Mouse (Mus musculus): ENCODE data around the gene Best2. TPM values are rescaled to one million over a fixed set of nuclear protein-coding genes. Genes with fewer than 3 reads are reported as not detected.
A peak's percentile ranks its signal among the peaks of the same experiment; 100 is the strongest.

Best2 gene
- total and polyA plus RNA-seq, 3 experiments = not detected

DNA sequence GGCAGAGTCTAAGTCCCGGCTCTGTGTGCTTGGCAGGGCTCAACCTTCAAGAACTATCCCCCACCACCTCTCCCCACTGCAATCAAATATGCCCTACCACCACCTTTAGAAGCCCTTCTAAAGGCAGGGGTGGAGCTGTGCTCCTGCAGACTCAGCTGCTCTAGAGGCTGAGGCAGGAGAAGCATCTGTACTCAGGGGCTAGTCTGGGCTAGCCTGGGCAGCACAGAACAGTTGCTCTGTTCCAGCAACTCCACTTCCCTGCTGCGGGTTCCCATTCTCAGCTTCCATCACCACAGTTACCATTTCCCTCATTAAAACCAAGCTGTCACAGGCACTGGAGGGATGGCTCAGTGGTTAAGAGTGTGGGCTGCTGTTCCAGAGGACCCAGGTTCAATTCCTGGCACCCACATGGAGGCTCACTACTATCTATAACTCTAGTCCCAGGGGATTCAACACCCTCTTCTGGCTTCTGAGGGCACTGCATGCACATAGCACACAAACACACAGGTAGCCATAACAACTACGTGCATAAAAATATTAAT, 7.3 kb upstream of the Best2 start:
- peaks cover 2% of the 10 kb centered on the region; the same call in 1 of the 2 replicates for H3K79me2 ChIP-seq (replicated peaks; ENCODE audit: control insufficient read depth, insufficient read depth, low read length)
- H3K27me3 ChIP-seq (ENCODE audit: control insufficient read depth, insufficient read depth, low read length) = no peaks in the 10 kb centered on the region
- no peak overlapping the region for H3K4me3 ChIP-seq
- no peak for DNase-seq
- no peaks in the 10 kb centered on the region for H3K36me3 ChIP-seq (ENCODE audit: control insufficient read depth, insufficient read depth, low read length)
- 98% methylated on average over 3 of the region's 3 CpGs for WGBS
- no peak overlapping the region for H3K27ac ChIP-seq
- H3K9ac ChIP-seq (ENCODE audit: low read depth, low read length) = no peak overlapping the region
- no peak for TF ChIP-seq EP300 (IDR thresholded peaks at IDR 0.05; ENCODE audit: insufficient read depth, low read depth, low read length)
- no peak for TF ChIP-seq POLR2A (IDR thresholded peaks at IDR 0.05; ENCODE audit: insufficient read depth, low read depth, low read length)
- peak; percentile 8; the same call in 1 of the 2 replicates for TF ChIP-seq CTCF (IDR thresholded peaks at IDR 0.05)
- H3K4me1 ChIP-seq (ENCODE audit: control insufficient read depth, insufficient read depth, low read length) = peaks cover 7% of the 10 kb centered on the region
- intact Hi-C loops (cut with DNase I) = loop anchor here (10.0 kb wide), 1 partner anchor 47 kb away; the partner anchor contains the start of gene Junb

DNA sequence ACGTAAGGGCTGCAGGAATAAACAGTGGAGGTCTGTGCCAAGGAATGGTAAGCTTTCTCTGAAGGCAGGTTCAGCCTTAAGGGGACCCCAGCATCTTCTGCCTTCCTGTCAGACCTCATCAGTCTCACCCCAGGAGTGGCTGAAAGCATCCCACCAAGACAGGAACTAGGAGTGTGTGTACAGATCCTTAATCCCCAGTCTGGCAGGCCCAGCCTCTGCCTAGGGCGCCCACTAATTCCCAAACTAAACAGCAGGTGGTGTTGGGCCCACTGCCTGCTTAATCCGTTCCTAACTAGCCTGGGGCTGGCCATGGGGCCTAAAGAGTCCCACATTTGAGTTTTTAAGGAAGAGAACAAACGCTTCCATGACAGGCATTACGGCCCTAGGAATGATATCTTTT, 2.9 kb upstream of the Best2 start:
- intact Hi-C loops (cut with DNase I) = no loop called here
- WGBS = 59% methylated on average over 5 of the region's 5 CpGs
- Histone ChIP-seq H3K36me3 (ENCODE audit: control insufficient read depth, insufficient read depth, low read length) (no peaks in the 10 kb centered on the region), H3K4me1 (ENCODE audit: control insufficient read depth, insufficient read depth, low read length) (no peaks in the 10 kb centered on the region; the same call in 1 of the 2 replicates), H3K27me3 (ENCODE audit: control insufficient read depth, insufficient read depth, low read length) (peaks cover 4% of the 10 kb centered on the region), H3K79me2 (replicated peaks; ENCODE audit: control insufficient read depth, insufficient read depth, low read length) (no peaks in the 10 kb centered on the region), H3K4me3 (no peak overlapping the region), H3K9ac (ENCODE audit: low read depth, low read length) (no peak overlapping the region), H3K27ac (no peak overlapping the region)
- no peak for DNase-seq
- TF ChIP-seq EP300 (IDR thresholded peaks at IDR 0.05; ENCODE audit: insufficient read depth, low read depth, low read length) (no peak), CTCF (IDR thresholded peaks at IDR 0.05) (no peak), POLR2A (IDR thresholded peaks at IDR 0.05; ENCODE audit: insufficient read depth, low read depth, low read length) (no peak)

DNA sequence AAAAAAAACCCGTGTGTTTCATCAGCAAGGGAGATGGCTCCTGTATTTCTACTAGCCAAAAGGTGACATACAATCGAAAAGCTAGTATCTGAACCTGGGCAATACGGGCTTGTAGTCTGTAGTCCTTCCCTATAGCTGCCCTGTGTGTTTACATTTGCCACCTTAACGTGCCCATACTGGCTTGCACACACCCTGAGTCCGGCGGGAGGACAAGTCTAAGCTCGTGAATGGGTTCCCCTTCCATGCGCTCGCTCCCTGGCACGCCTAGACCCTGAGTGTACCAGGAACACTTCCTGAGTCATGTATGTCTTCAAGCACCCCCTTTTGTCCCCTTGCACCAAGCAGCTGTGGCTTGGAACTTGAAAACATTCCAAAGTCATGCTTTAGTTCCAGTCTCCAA, 2.4 kb upstream of the Best2 start:
- intact Hi-C loops (cut with DNase I) = no loop called here
- Histone ChIP-seq H3K4me3 (no peak overlapping the region), H3K27me3 (ENCODE audit: control insufficient read depth, insufficient read depth, low read length) (peaks cover 4% of the 10 kb centered on the region), H3K9ac (ENCODE audit: low read depth, low read length) (no peak overlapping the region), H3K27ac (no peak overlapping the region), H3K4me1 (ENCODE audit: control insufficient read depth, insufficient read depth, low read length) (no peaks in the 10 kb centered on the region; the same call in 1 of the 2 replicates), H3K79me2 (replicated peaks; ENCODE audit: control insufficient read depth, insufficient read depth, low read length) (no peaks in the 10 kb centered on the region), H3K36me3 (ENCODE audit: control insufficient read depth, insufficient read depth, low read length) (no peaks in the 10 kb centered on the region)
- 69% methylated on average over 10 of the region's 10 CpGs for WGBS
- no peak for DNase-seq
- TF ChIP-seq CTCF (IDR thresholded peaks at IDR 0.05) (no peak), POLR2A (IDR thresholded peaks at IDR 0.05; ENCODE audit: insufficient read depth, low read depth, low read length) (no peak), EP300 (IDR thresholded peaks at IDR 0.05; ENCODE audit: insufficient read depth, low read depth, low read length) (no peak)

DNA sequence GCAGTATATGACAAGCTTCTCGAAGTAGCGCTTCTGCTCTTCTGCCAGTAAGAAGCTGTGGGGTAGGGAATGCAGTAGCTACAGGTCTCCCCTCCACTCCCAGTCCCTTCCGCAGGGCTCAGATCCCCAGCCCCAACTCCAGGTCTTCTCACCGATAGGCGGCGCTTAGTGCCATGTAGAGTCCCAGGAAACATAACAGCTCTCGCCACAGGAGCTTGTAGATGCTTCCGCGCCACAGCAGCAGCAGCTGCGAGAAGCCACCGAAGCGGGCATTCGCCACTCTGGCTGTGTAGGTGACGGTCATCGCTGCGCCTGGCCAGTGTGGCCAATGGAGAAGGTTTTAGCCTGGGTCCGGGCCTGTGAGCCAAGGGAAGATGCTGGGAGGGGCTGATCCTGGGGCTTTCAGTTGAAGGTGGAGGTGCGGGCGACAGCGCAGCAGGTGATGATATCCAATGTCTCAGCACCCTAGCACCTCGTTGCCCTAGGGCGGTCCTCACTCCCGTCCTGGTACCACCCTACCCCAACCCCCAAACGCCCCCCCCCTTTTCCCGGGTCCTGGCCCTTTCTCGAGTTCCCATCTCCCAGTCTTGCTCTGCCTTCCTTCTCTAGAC, 996 bp downstream of the Best2 start:
- TF ChIP-seq CTCF (IDR thresholded peaks at IDR 0.05) = peak; percentile 69
- TF ChIP-seq POLR2A (IDR thresholded peaks at IDR 0.05; ENCODE audit: insufficient read depth, low read depth, low read length) = no peak
- TF ChIP-seq EP300 (IDR thresholded peaks at IDR 0.05; ENCODE audit: insufficient read depth, low read depth, low read length) = no peak
- Histone ChIP-seq H3K4me3 (no peak overlapping the region), H3K4me1 (ENCODE audit: control insufficient read depth, insufficient read depth, low read length) (no peaks in the 10 kb centered on the region; the same call in 1 of the 2 replicates), H3K27me3 (ENCODE audit: control insufficient read depth, insufficient read depth, low read length) (peaks cover 9% of the 10 kb centered on the region), H3K36me3 (ENCODE audit: control insufficient read depth, insufficient read depth, low read length) (no peaks in the 10 kb centered on the region), H3K27ac (no peak overlapping the region), H3K9ac (ENCODE audit: low read depth, low read length) (no peak overlapping the region), H3K79me2 (replicated peaks; ENCODE audit: control insufficient read depth, insufficient read depth, low read length) (no peaks in the 10 kb centered on the region)
- intact Hi-C loops (cut with DNase I) = no loop called here
- 3% methylated on average over 26 of the region's 26 CpGs for WGBS
- peak; percentile 57 to 61 for DNase-seq

DNA sequence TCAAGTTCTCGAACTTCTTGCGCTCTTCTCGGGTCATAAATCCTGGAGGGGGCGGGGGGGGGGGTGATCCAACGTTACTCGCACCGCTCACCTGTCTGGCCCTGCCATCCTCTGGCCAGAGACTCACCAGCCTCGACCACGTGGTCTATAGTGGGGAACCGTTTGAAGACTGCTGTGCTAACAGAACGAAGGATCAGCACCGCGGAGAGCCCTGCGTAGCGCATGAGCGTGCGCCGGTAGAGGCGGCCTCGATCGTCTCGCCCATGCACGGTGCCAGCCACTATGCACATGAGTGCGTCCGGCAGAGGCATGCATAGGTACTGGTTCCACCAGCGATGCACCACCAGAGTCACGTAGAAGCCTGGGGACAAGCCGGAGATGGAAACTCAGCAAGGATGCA, 3.1 kb downstream of the Best2 start:
- peaks cover 9% of the 10 kb centered on the region for H3K27me3 ChIP-seq (ENCODE audit: control insufficient read depth, insufficient read depth, low read length)
- 15% methylated on average over 28 of the region's 28 CpGs for WGBS
- no peaks in the 10 kb centered on the region; the same call in 1 of the 2 replicates for H3K4me1 ChIP-seq (ENCODE audit: control insufficient read depth, insufficient read depth, low read length)
- H3K79me2 ChIP-seq (replicated peaks; ENCODE audit: control insufficient read depth, insufficient read depth, low read length) = no peaks in the 10 kb centered on the region
- H3K36me3 ChIP-seq (ENCODE audit: control insufficient read depth, insufficient read depth, low read length) = no peaks in the 10 kb centered on the region
- H3K27ac ChIP-seq = no peak overlapping the region
- no peak for DNase-seq
- no peak for TF ChIP-seq CTCF (IDR thresholded peaks at IDR 0.05)
- TF ChIP-seq EP300 (IDR thresholded peaks at IDR 0.05; ENCODE audit: insufficient read depth, low read depth, low read length) = no peak
- TF ChIP-seq POLR2A (IDR thresholded peaks at IDR 0.05; ENCODE audit: insufficient read depth, low read depth, low read length) = no peak
- H3K4me3 ChIP-seq = no peak overlapping the region
- H3K9ac ChIP-seq (ENCODE audit: low read depth, low read length) = no peak overlapping the region
- intact Hi-C loops (cut with DNase I) = no loop called here

DNA sequence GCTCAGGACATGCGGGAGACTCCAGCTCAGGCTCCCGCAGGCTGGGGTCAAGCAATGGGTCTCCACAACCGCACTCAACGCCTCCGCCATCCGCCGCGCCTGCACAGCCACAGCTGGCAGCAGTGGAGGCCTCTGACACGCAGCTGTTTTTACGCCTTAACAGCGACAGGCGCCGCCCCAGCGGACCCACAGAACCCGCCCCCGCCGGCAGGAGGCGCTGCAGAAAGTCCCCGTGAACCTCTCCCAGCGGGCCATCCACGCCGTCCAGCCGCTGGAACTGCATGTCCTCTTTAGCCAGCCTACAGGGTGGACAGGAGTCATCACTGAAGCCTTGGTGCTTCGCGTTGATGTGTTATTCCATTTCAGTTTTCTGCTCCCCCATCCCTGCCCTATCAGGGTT, 6.6 kb downstream of the Best2 start:
- WGBS = 12% methylated on average over 25 of the region's 25 CpGs
- Histone ChIP-seq H3K9ac (ENCODE audit: low read depth, low read length) (no peak overlapping the region), H3K27ac (no peak overlapping the region), H3K4me3 (no peak overlapping the region), H3K36me3 (ENCODE audit: control insufficient read depth, insufficient read depth, low read length) (no peaks in the 10 kb centered on the region), H3K27me3 (ENCODE audit: control insufficient read depth, insufficient read depth, low read length) (peaks cover 6% of the 10 kb centered on the region; the same call in 1 of the 2 replicates), H3K4me1 (ENCODE audit: control insufficient read depth, insufficient read depth, low read length) (no peaks in the 10 kb centered on the region), H3K79me2 (replicated peaks; ENCODE audit: control insufficient read depth, insufficient read depth, low read length) (no peaks in the 10 kb centered on the region)
- intact Hi-C loops (cut with DNase I) = no loop called here
- peak in 1 of 2 experiments; percentile 54 for DNase-seq
- TF ChIP-seq CTCF (IDR thresholded peaks at IDR 0.05) = peak; percentile 62
- no peak for TF ChIP-seq POLR2A (IDR thresholded peaks at IDR 0.05; ENCODE audit: insufficient read depth, low read depth, low read length)

All from heart, adult 2 months (tissue).